Mouse (Mus musculus) CH12.LX (cell line): ENCODE data around the gene Tmem106c. TPM values are rescaled to one million over a fixed set of nuclear protein-coding genes. Genes with fewer than 3 reads are reported as not detected.

Experiments used
- DNase-seq: peaks from one replicate; pipeline ENCODE4 v3.0.0-alpha.2; 2013; ENCODE audit errors: extremely low read depth
- H3K27ac ChIP-seq: 2 replicates; pipeline ENCODE4 v1.5.1; 2012; ENCODE audit warnings: low read depth, mild to moderate bottlenecking, control low read depth, moderate library complexity; ENCODE audit not compliant: insufficient read depth
- H3K27me3 ChIP-seq: replicated peaks from 2 replicates; pipeline ENCODE3; 2012; ENCODE audit warnings: inconsistent platforms
- H3K36me3 ChIP-seq, 2 experiments: replicated peaks in 1 of 2; 2 replicates each; pipeline versions ENCODE3 to v1.6.1; 2012; ENCODE audit warnings: inconsistent platforms in 1 of 2, low read length in 1 of 2, mild to moderate bottlenecking in 1 of 2, mixed read lengths in 1 of 2, moderate library complexity in 1 of 2; ENCODE audit not compliant: control insufficient read depth in 1 of 2, insufficient read depth in 1 of 2
- H3K4me1 ChIP-seq, 2 experiments: 2 replicates each; pipeline ENCODE4 v1.6.1; 2012; ENCODE audit warnings: inconsistent platforms in 1 of 2, moderate library complexity in 1 of 2; ENCODE audit not compliant: insufficient read depth in 2 of 2, control insufficient read depth in 1 of 2
- H3K4me2 ChIP-seq: 2 replicates; pipeline ENCODE4 v1.6.1; 2012; ENCODE audit warnings: low read depth, mild to moderate bottlenecking, control low read depth; ENCODE audit not compliant: poor library complexity, insufficient read depth, severe bottlenecking
- H3K4me3 ChIP-seq, 3 experiments: fragments of 150-350 bp in 1 of 3; sonication (generic) in 1 of 3; replicated peaks in 1 of 3; 2 replicates each; pipeline versions ENCODE3 to v1.5.1; 2011 to 2012; ENCODE audit warnings: low read depth in 2 of 3, low read length in 2 of 3, mild to moderate bottlenecking in 2 of 3, moderate library complexity in 2 of 3, control low read depth in 1 of 3, improper control_type of control experiment in 1 of 3, inconsistent platforms in 1 of 3, mixed read lengths in 1 of 3; ENCODE audit not compliant: poor library complexity in 1 of 3
- H3K79me2 ChIP-seq: replicated peaks from 2 replicates; pipeline ENCODE4 v1.6.1; 2012; ENCODE audit warnings: mild to moderate bottlenecking, moderate library complexity; ENCODE audit not compliant: control insufficient read depth, poor library complexity, insufficient read depth, severe bottlenecking; ENCODE audit errors: extremely low read depth
- H3K9ac ChIP-seq: 2 replicates; pipeline ENCODE4 v1.6.1; 2012; ENCODE audit warnings: low read depth, mild to moderate bottlenecking, control low read depth, moderate library complexity; ENCODE audit not compliant: insufficient read depth
- H3K9me3 ChIP-seq: replicated peaks from 2 replicates; pipeline ENCODE3; 2012; ENCODE audit warnings: low read length, inconsistent platforms, mixed read lengths
- CHD1 ChIP-seq: IDR thresholded peaks from 2 replicates; pipeline ENCODE4 v1.6.1; 2012; ENCODE audit warnings: low read depth, low read length, improper control_type of control experiment, inconsistent platforms
- CTCF ChIP-seq, 2 experiments: IDR thresholded peaks in 1 of 2; conservative IDR thresholded peaks in 1 of 2; 2 replicates each; pipeline ENCODE4 v1.5.1; 2011 to 2012; ENCODE audit warnings: low read depth in 2 of 2, low read length in 2 of 2, improper control_type of control experiment in 1 of 2, inconsistent platforms in 1 of 2, mild to moderate bottlenecking in 1 of 2, moderate library complexity in 1 of 2
- ELF1 ChIP-seq: IDR thresholded peaks from 2 replicates; pipeline ENCODE4 v1.6.1; 2014; ENCODE audit warnings: low read depth, mild to moderate bottlenecking, inconsistent platforms, low read length, improper control_type of control experiment
- ETS1 ChIP-seq: conservative IDR thresholded peaks from 2 replicates; pipeline ENCODE4 v1.6.1; 2012; ENCODE audit warnings: low read depth, mild to moderate bottlenecking, inconsistent platforms, low read length, improper control_type of control experiment, moderate library complexity
- JUND ChIP-seq: conservative IDR thresholded peaks from 2 replicates; pipeline ENCODE4 v1.6.1; 2011; ENCODE audit warnings: low read depth, low read length, improper control_type of control experiment
- KAT2A ChIP-seq: IDR thresholded peaks from 2 replicates; pipeline ENCODE4 v1.6.1; 2012; ENCODE audit warnings: low read length, improper control_type of control experiment, inconsistent platforms; ENCODE audit not compliant: insufficient replicate concordance
- MAFK ChIP-seq: IDR thresholded peaks from 2 replicates; pipeline ENCODE4 v1.6.1; 2011; ENCODE audit warnings: low read length, improper control_type of control experiment; ENCODE audit not compliant: insufficient replicate concordance
- MAX ChIP-seq: IDR thresholded peaks from 2 replicates; pipeline ENCODE4 v1.6.1; 2011; ENCODE audit warnings: low read length, improper control_type of control experiment
- MEF2A ChIP-seq: IDR thresholded peaks from 2 replicates; pipeline ENCODE4 v1.6.1; 2014; ENCODE audit warnings: low read depth, mild to moderate bottlenecking, inconsistent platforms, low read length, improper control_type of control experiment, borderline replicate concordance
- MYC ChIP-seq: IDR thresholded peaks from 2 replicates; pipeline ENCODE4 v1.6.1; 2011; ENCODE audit warnings: low read depth, mild to moderate bottlenecking, improper control_type of control experiment, low read length
- NRF1 ChIP-seq: IDR thresholded peaks from 2 replicates; pipeline ENCODE4 v1.6.1; 2014; ENCODE audit warnings: low read depth, mild to moderate bottlenecking, inconsistent platforms, low read length, improper control_type of control experiment, moderate library complexity
- PAX5 ChIP-seq: IDR thresholded peaks from 2 replicates; pipeline ENCODE4 v1.6.1; 2012; ENCODE audit warnings: low read length, inconsistent platforms, mixed read lengths
- POLR2AphosphoS2 ChIP-seq: IDR thresholded peaks from 2 replicates; pipeline ENCODE4 v1.6.1; 2011; ENCODE audit warnings: low read depth, low read length, improper control_type of control experiment
- SMC3 ChIP-seq: IDR thresholded peaks from 2 replicates; pipeline ENCODE4 v1.6.1; 2011; ENCODE audit warnings: low read depth, low read length, improper control_type of control experiment
- TBP ChIP-seq: conservative IDR thresholded peaks from 2 replicates; pipeline ENCODE4 v1.6.1; 2011; ENCODE audit warnings: low read depth, low read length, improper control_type of control experiment
- TCF12 ChIP-seq: IDR thresholded peaks from 2 replicates; pipeline ENCODE4 v1.6.1; 2014; ENCODE audit warnings: low read depth, mild to moderate bottlenecking, inconsistent platforms, low read length, improper control_type of control experiment
- USF2 ChIP-seq: conservative IDR thresholded peaks from 2 replicates; pipeline ENCODE4 v1.6.1; 2011; ENCODE audit warnings: low read depth, low read length, improper control_type of control experiment
- ZKSCAN1 ChIP-seq: IDR thresholded peaks from 2 replicates; pipeline ENCODE4 v1.6.1; 2012; ENCODE audit warnings: low read depth, inconsistent platforms, low read length, improper control_type of control experiment, borderline replicate concordance
- ZNF384 ChIP-seq: IDR thresholded peaks from 2 replicates; pipeline ENCODE4 v1.6.1; 2012; ENCODE audit warnings: low read depth, low read length, improper control_type of control experiment, inconsistent platforms
- dilution Hi-C: fragments of 300-500 bp; cut with MboI; formaldehyde crosslinking; loops from 2 replicates; pipeline ENCODE4 v1.14.3; 2020; ENCODE audit warnings: low sequenced_read_pairs; ENCODE audit not compliant: extremely low pct_unique_long_range_greater_than_20kb, extremely low pct_ligation_motif_present
- in situ Hi-C: fragments of 300-500 bp; cut with MboI; formaldehyde crosslinking; loops from 3 replicates; pipeline ENCODE4 v1.14.3; 2019; ENCODE audit warnings: low sequenced_read_pairs, low pct_ligation_motif_present, low pct_unique_long_range_greater_than_20kb, mixed read lengths
- polyA plus RNA-seq: library from polyadenylated mRNA; unstranded; fragments of >175 nt; gene quantifications from 2 replicates; pipeline ENCODE4 v1.2.1, GENCODE M21; 2012; ENCODE audit warnings: low read depth; ENCODE audit not compliant: insufficient read length
- total RNA-seq, 2 experiments: library from RNA; depleted of rRNA; stranded (reverse); fragments of 300-350 nt in 1 of 2; fragments of >200 nt in 1 of 2; gene quantifications; 2 replicates each; pipeline ENCODE4 v1.2.3; 2012 to 2014

Gene Tmem106c
- total and polyA plus RNA-seq, 3 experiments = 18.5 to 25.7 (median 25.5) TPM

DNA sequence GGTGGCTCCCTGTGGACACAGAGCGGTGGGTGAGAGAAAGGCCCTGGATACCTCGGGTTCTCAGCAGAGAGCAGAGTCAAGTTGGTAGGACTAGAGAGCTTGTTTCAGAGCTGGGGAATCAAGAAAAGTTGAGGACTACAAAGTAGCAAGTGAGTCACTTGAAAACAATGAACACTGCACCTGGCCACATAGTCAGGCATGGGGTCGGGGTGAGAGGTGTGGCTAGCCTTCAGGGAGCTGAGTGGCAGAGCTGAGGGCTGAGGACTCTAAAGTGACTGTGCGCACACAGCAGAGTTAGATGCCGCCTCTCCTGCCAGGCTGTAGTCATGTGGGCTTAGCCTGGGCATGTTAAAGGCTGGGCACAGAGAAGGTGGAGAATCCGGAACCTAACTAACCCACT is 17.6 kb downstream of the Tmem106c start:
- Histone ChIP-seq H3K27ac (no peak overlapping the region), H3K36me3 (no peaks in the 10 kb centered on the region), H3K9me3 (peaks cover 27% of the 10 kb centered on the region), H3K27me3 (peaks cover 69% of the 10 kb centered on the region), H3K79me2 (no peaks in the 10 kb centered on the region), H3K4me1 (no peaks in the 10 kb centered on the region), H3K4me2 (no peak overlapping the region), H3K4me3 (no peak overlapping the region), H3K9ac (no peak overlapping the region)
- dilution Hi-C loops (no loop called here), in situ Hi-C loops (no loop called here)
- DNase-seq = no peak
- no peak for TF ChIP-seq ZNF384
- no peak for TF ChIP-seq POLR2AphosphoS2
- TF ChIP-seq TBP = no peak
- no peak for TF ChIP-seq USF2
- no peak for TF ChIP-seq MYC
- TF ChIP-seq MAFK = no peak
- TF ChIP-seq SMC3 = no peak
- no peak for TF ChIP-seq TCF12
- no peak for TF ChIP-seq MEF2A
- no peak for TF ChIP-seq ZKSCAN1
- no peak for TF ChIP-seq NRF1
- no peak for TF ChIP-seq JUND
- TF ChIP-seq MAX = no peak

DNA sequence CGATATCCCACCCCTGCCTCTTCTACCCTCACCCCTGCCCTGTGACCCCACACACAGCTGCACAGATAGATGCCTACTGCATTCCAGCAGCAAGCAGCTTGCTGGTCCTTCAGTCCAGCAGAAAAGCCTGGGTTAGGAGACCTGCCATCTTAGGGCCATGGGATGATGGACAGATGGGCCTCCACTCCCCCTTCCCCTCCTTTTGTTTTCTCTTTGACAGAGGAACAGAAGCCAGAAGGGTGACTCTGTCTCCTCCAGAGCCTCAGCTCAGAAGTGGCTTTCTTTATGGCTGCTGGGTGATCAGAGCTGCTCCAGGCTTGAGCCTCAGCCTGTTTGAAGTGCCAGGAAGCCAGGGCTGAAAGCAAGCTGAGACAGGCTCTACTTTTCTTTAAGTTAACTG is 25.5 kb downstream of the Tmem106c start:
- in situ Hi-C loops = no loop called here
- Histone ChIP-seq H3K36me3 (no peaks in the 10 kb centered on the region), H3K27me3 (peaks cover 71% of the 10 kb centered on the region)

More for the DNA sequence above, 25.5 kb downstream of the Tmem106c start:
- no peak for DNase-seq
- H3K4me2 ChIP-seq = no peak overlapping the region
- H3K9me3 ChIP-seq = no peaks in the 10 kb centered on the region
- peaks cover 5 to 23% of the 10 kb centered on the region in 2 experiments for H3K4me1 ChIP-seq
- H3K79me2 ChIP-seq = no peaks in the 10 kb centered on the region
- TF ChIP-seq CHD1 (no peak), KAT2A (no peak), ETS1 (no peak), POLR2AphosphoS2 (no peak), ZNF384 (no peak), ELF1 (no peak), CTCF (conservative IDR thresholded peaks at IDR 0.05 in 1 of 2, IDR thresholded peaks at IDR 0.05 in 1 of 2; ENCODE audit: low read depth in 2 of 2, low read length in 2 of 2) (no peak), MEF2A (no peak), ZKSCAN1 (no peak), PAX5 (no peak), JUND (no peak)
- no peak overlapping the region for H3K4me3 ChIP-seq
- no peak overlapping the region for H3K9ac ChIP-seq
- dilution Hi-C loops = no loop called here
- no peak overlapping the region for H3K27ac ChIP-seq
